Mouse (Mus musculus) midbrain, embryonic 11.5 days (tissue): ENCODE results near the gene C2cd3. TPM values are rescaled to one million over a fixed set of nuclear protein-coding genes. Genes with fewer than 3 reads are reported as not detected.

Source experiments
- ATAC-seq: fragments of 200-750 bp; cut with Nextera tagmentation; 2 replicates; pipeline ENCODE4 v1.8.0; 2017; ENCODE audit warnings: moderate TSS enrichment, moderate library complexity; ENCODE audit not compliant: low FRiP score
- DNase-seq: peaks from one replicate; pipeline ENCODE4 v3.0.0; 2015; ENCODE audit warnings: low spot score; ENCODE audit errors: missing footprints
- H3K27ac ChIP-seq: fragments of 300-500 bp; sonication (generic); 2 replicates; pipeline ENCODE4 v1.5.1; 2014; ENCODE audit warnings: low read depth, low read length
- H3K27me3 ChIP-seq: fragments of 300-500 bp; sonication (generic); 2 replicates; pipeline ENCODE4 v1.6.1; 2014; ENCODE audit warnings: mild to moderate bottlenecking, low read length, moderate library complexity, mixed read lengths; ENCODE audit not compliant: control insufficient read depth, insufficient read depth
- H3K36me3 ChIP-seq: fragments of 300-500 bp; sonication (generic); 2 replicates; pipeline ENCODE4 v1.6.1; 2014; ENCODE audit warnings: mild to moderate bottlenecking, low read length, moderate library complexity, mixed read lengths; ENCODE audit not compliant: control insufficient read depth, insufficient read depth
- H3K4me1 ChIP-seq: fragments of 300-500 bp; sonication (generic); 2 replicates; pipeline ENCODE4 v1.6.1; 2014; ENCODE audit warnings: low read length; ENCODE audit not compliant: control insufficient read depth, insufficient read depth
- H3K4me2 ChIP-seq: fragments of 300-500 bp; sonication (generic); 2 replicates; pipeline ENCODE4 v1.6.1; 2014; ENCODE audit warnings: mild to moderate bottlenecking, moderate library complexity
- H3K4me3 ChIP-seq: fragments of 300-500 bp; sonication (generic); 2 replicates; pipeline ENCODE4 v1.5.1; 2014; ENCODE audit warnings: low read depth, low read length
- H3K9ac ChIP-seq: fragments of 300-500 bp; sonication (generic); 2 replicates; pipeline ENCODE4 v1.6.1; 2014; ENCODE audit warnings: low read length
- H3K9me3 ChIP-seq: fragments of 300-500 bp; sonication (generic); 2 replicates; pipeline ENCODE4 v1.6.1; 2016; ENCODE audit warnings: low read length; ENCODE audit not compliant: control insufficient read depth
- WGBS: fragments of 180-500 bp; shearing (Covaris S2); extraction: QIAGEN DNeasy Blood & Tissue Kit; methylation state at CpG from one replicate; pipeline ENCODE4 v1.1.7; 2014; 5-methylcytosine and 5-hydroxymethylcytosine counted together
- polyA plus RNA-seq: library from polyadenylated mRNA; unstranded; fragments of >200 nt; fragmentation: Nextera tagmentation; extraction: Ambion mirVana; gene quantifications from 2 replicates; pipeline ENCODE4 v1.2.1, GENCODE M21; 2014

Gene C2cd3
- polyA plus RNA-seq, 1 experiment from 2014 or later, result 36.0 TPM

DNA sequence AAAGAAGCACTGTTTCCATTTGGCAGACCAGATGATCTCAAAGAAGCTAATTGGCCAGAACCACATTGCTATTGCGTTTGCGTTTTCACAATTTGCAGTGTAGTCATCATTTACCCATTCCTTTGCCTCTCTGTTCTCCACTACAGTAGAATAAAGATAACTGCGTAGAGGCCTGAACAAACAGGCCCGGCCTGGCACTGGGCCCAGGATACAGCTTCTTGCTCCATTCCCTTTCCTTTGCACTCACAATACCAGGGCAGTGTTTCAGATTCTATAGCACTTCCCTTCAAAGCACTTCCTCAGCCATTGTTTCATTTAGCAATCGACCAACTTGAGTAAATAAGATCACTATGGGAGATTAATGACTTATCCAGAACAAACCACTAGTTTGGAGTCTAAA lies 59.1 kb downstream of the C2cd3 start:
- Histone ChIP-seq H3K27ac (no peak overlapping the region), H3K4me1 (no peaks in the 10 kb centered on the region), H3K4me2 (no peak overlapping the region), H3K36me3 (peaks cover 35% of the 10 kb centered on the region), H3K9ac (no peak overlapping the region), H3K9me3 (no peaks in the 10 kb centered on the region), H3K4me3 (no peak overlapping the region), H3K27me3 (no peaks in the 10 kb centered on the region)
- 95% methylated on average over 5 of the region's 5 CpGs for WGBS
- no peak for ATAC-seq
- DNase-seq, result no peak

DNA sequence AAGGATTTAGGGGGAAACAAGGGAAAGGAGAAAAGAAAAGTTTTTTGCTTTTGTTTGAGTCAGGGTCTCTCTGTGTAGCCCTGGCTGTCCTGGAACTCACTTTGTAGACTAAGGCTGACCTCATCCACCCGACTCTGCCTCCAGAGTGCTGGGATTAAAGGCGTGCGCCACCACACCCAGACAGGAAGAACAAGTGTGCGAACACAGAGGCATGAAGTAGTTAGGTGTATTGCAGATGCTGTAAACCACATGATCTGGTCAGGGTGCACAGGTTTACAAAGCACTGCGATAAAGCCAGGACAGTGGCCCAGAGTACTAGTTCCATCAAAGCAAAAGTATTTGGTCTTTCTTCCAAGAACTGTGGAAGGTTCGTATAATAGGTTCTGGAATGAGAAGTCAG lies 61.3 kb downstream of the C2cd3 start:
- H3K27ac ChIP-seq, result no peak overlapping the region
- peaks cover 28% of the 10 kb centered on the region for H3K36me3 ChIP-seq
- WGBS, result 92% methylated on average over 6 of the region's 6 CpGs
- no peak overlapping the region for H3K4me3 ChIP-seq
- H3K4me1 ChIP-seq, result no peaks in the 10 kb centered on the region
- no peaks in the 10 kb centered on the region for H3K27me3 ChIP-seq
- H3K4me2 ChIP-seq, result no peak overlapping the region
- ATAC-seq, result no peak
- DNase-seq, result no peak
- H3K9ac ChIP-seq, result no peak overlapping the region
- no peaks in the 10 kb centered on the region for H3K9me3 ChIP-seq

- no peak for DNase-seq
- H3K27ac ChIP-seq, result no peak overlapping the region
- peaks cover 26% of the 10 kb centered on the region for H3K36me3 ChIP-seq
Observed at GRCm38 (mm10) chr7:100443728-100444127, 71.7 kb downstream of the C2cd3 start.

DNA sequence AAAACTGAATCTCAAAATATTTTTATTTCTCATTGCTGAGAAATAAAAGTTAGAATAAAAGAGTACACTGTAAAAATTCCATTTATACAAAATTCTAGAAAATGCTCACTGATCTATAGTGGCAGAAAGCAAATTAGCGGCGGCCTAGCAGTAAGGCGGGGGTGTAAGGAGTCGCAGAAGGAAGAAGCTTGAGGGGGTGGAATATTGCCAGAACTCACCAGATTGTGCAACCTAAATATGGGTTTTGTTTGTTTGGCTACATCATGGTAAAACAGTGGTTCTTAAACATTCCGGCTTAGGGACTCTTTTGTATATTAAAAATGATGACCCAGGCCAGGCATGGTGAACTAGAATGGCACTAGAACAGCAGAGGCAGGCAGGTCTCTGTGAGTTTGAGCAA lies 74.2 kb downstream of the C2cd3 start:
- Histone ChIP-seq H3K4me3 (no peak overlapping the region), H3K4me1 (no peaks in the 10 kb centered on the region), H3K27me3 (no peaks in the 10 kb centered on the region), H3K4me2 (no peak overlapping the region), H3K9me3 (no peaks in the 10 kb centered on the region), H3K9ac (no peak overlapping the region), H3K36me3 (peaks cover 33% of the 10 kb centered on the region; the same call in 1 of the 2 replicates), H3K27ac (no peak overlapping the region)
- ATAC-seq (no peak), DNase-seq (no peak)
- 99% methylated on average over 5 of the region's 5 CpGs for WGBS

More at GRCm38 (mm10) chr7:100443728-100444127, 71.7 kb downstream of the C2cd3 start:
- Histone ChIP-seq H3K27me3 (no peaks in the 10 kb centered on the region), H3K4me2 (no peak overlapping the region), H3K4me1 (no peaks in the 10 kb centered on the region), H3K9ac (no peak overlapping the region), H3K9me3 (no peaks in the 10 kb centered on the region), H3K4me3 (no peak overlapping the region)
- 82% methylated on average over 4 of the region's 4 CpGs for WGBS
- ATAC-seq, result no peak

- 94% methylated on average over 12 of the region's 12 CpGs for WGBS
- H3K36me3 ChIP-seq, result peaks cover 39% of the 10 kb centered on the region; the same call in 1 of the 2 replicates
Observed at GRCm38 (mm10) chr7:100448530-100448929, 76.5 kb downstream of the C2cd3 start.

DNA sequence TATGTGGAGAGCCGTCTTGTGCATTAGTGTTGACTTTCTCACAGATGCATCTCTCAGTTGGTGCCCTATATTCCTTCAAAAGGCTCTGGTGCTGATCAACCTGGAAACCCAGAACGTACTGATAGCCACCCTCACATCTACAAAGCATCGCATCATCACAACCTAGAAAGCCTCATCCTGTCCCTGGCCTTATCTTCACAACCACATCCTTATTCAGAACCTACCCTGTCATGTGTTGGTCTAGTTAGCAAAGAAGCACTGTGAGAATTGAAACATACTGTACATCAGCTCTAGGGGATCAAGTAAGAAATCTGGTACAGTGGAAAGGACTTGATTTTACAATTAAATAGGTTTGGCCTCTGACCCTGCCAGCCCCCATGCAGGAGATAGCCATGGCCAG lies 77.0 kb downstream of the C2cd3 start:
- no peaks in the 10 kb centered on the region for H3K9me3 ChIP-seq
- no peaks in the 10 kb centered on the region for H3K27me3 ChIP-seq
- H3K4me2 ChIP-seq, result no peak overlapping the region
- no peak overlapping the region for H3K9ac ChIP-seq
- H3K27ac ChIP-seq, result no peak overlapping the region
- WGBS, result 92% methylated on average over 3 of the region's 3 CpGs
- H3K4me1 ChIP-seq, result no peaks in the 10 kb centered on the region
- peaks cover 39% of the 10 kb centered on the region; the same call in 1 of the 2 replicates for H3K36me3 ChIP-seq
- ATAC-seq (no peak), DNase-seq (no peak)
- no peak overlapping the region for H3K4me3 ChIP-seq

More at GRCm38 (mm10) chr7:100448530-100448929, 76.5 kb downstream of the C2cd3 start:
- Histone ChIP-seq H3K27ac (no peak overlapping the region), H3K4me2 (no peak overlapping the region), H3K4me3 (no peak overlapping the region), H3K9me3 (no peaks in the 10 kb centered on the region), H3K4me1 (no peaks in the 10 kb centered on the region), H3K27me3 (no peaks in the 10 kb centered on the region), H3K9ac (no peak overlapping the region)
- no peak for DNase-seq
- ATAC-seq, result no peak

- 77% methylated on average over 1 of the region's 1 CpGs for WGBS
- Histone ChIP-seq H3K9me3 (no peaks in the 10 kb centered on the region), H3K9ac (no peak overlapping the region), H3K27me3 (no peaks in the 10 kb centered on the region), H3K36me3 (peaks cover 29% of the 10 kb centered on the region), H3K4me3 (no peak overlapping the region), H3K27ac (no peak overlapping the region), H3K4me2 (no peak overlapping the region), H3K4me1 (no peaks in the 10 kb centered on the region)
- ATAC-seq (no peak), DNase-seq (no peak)
Observed at GRCm38 (mm10) chr7:100458153-100458552, 86.1 kb downstream of the C2cd3 start.

DNA sequence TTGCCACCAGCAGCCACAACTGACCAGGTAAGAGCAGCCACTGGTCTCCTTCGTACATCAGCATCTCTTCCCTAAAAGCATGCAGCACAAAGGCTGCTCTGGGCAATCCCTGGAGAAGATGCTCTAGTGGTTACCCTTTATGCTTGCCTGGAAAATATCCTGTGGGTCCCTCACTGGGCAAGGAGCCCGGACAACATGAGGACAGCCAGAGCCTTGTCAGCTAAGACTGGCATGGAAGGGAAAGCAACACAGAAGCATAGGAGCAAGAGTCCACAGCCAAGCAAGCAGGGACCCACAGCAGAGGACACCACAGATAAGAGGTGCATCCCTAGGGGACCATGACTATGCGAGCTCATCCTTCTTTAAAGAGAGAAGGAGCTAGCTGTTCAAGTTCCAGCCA lies 87.8 kb downstream of the C2cd3 start:
- peaks cover 23% of the 10 kb centered on the region for H3K36me3 ChIP-seq
- H3K27ac ChIP-seq, result no peak overlapping the region
- DNase-seq (no peak), ATAC-seq (no peak)
- H3K9ac ChIP-seq, result no peak overlapping the region
- 94% methylated on average over 3 of the region's 3 CpGs for WGBS
- H3K4me2 ChIP-seq, result no peak overlapping the region
- no peaks in the 10 kb centered on the region for H3K4me1 ChIP-seq
- no peaks in the 10 kb centered on the region for H3K9me3 ChIP-seq
- no peaks in the 10 kb centered on the region for H3K27me3 ChIP-seq
- H3K4me3 ChIP-seq, result no peak overlapping the region

DNA sequence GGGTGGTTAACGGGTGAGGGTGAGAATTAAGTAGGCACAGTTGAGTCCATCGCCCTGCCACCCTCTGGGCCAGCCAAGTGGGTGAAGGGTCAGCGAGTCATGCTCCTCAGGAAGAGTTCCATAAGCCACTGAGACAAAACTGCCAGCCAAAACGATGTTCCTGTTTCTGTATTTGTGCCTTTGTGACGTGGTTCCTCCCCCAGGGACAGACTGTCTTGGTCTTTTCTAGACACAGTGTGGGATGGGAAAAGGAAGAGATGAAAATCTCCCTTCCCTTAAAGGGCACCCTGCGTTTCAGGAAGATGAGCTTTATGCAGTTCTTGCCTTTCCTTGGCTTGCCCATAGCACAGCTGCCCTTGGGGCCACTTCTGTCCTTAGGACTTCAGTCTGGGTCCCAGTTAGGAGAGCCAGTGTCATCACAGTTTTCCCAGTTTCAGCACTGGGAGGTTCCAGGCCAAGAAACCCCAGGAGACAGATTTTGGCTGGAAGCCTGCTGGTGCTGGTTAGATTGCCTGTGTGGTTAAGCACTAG lies 89.7 kb downstream of the C2cd3 start:
- H3K36me3 ChIP-seq, result peaks cover 17% of the 10 kb centered on the region

More for the DNA sequence above, 89.7 kb downstream of the C2cd3 start:
- 87% methylated on average over 6 of the region's 6 CpGs for WGBS
- H3K4me2 ChIP-seq, result no peak overlapping the region
- no peak overlapping the region for H3K27ac ChIP-seq
- H3K9ac ChIP-seq, result no peak overlapping the region
- H3K4me3 ChIP-seq, result no peak overlapping the region
- no peaks in the 10 kb centered on the region for H3K9me3 ChIP-seq
- ATAC-seq, result no peak
- no peaks in the 10 kb centered on the region for H3K4me1 ChIP-seq
- H3K27me3 ChIP-seq, result no peaks in the 10 kb centered on the region
- DNase-seq, result no peak
